Comparison of ENCODE assay signal across 25 mouse cellular contexts in genomic region chr2:146985807-146986206, GRCm38 (mm10). TPM values are rescaled to one million over a fixed set of nuclear protein-coding genes. Genes with fewer than 3 reads are reported as not detected.
DNase-seq lines count a peak whose midpoint lies in the region; ATAC-seq lines count a peak whose summit lies in the region.
"Had no signal": no experiment of that assay in that cellular context is flagged by ENCODE, and none has a peak within 500 bp of the region (broad histone marks: within the 10 kb centered on the region; RNA-seq: fewer than 3 reads in every experiment).

No protein-coding gene starts in this region.

- intact Hi-C loops in heart, postnatal 25 days (cut with DNase I) = no loop called here

- no peaks in the 10 kb centered on the region for H3K27me3 ChIP-seq in heart, embryonic 11.5 days (ENCODE audit: control insufficient read depth, insufficient read depth, low read length)
- no peaks in the 10 kb centered on the region for H3K27me3 ChIP-seq in heart, embryonic 15.5 days
- H3K27me3 ChIP-seq: forebrain, embryonic 13.5 days; hindbrain, embryonic 13.5 days; intestine, embryonic 15.5 days; kidney, embryonic 15.5 days had no signal

- H3K9me3 ChIP-seq in heart, embryonic 11.5 days (replicated peaks; ENCODE audit: control insufficient read depth, low read length) = no peaks in the 10 kb centered on the region
- no peaks in the 10 kb centered on the region for H3K9me3 ChIP-seq in heart, embryonic 15.5 days (replicated peaks)
- H3K9me3 ChIP-seq: forebrain, embryonic 10.5 days; forebrain, embryonic 13.5 days; hindbrain, embryonic 10.5 days; hindbrain, embryonic 13.5 days; intestine, embryonic 15.5 days; kidney, embryonic 15.5 days had no signal

- H3K36me3 ChIP-seq in heart, embryonic 11.5 days (ENCODE audit: control insufficient read depth, insufficient read depth, low read length) = no peaks in the 10 kb centered on the region
- no peaks in the 10 kb centered on the region for H3K36me3 ChIP-seq in heart, embryonic 15.5 days
- H3K36me3 ChIP-seq: forebrain, embryonic 10.5 days; hindbrain, embryonic 10.5 days; hindbrain, embryonic 13.5 days; intestine, embryonic 15.5 days; kidney, embryonic 15.5 days had no signal

- H3K4me3 ChIP-seq in heart, embryonic 11.5 days (ENCODE audit: low read depth, low read length) = no peak overlapping the region
- H3K4me3 ChIP-seq in heart, embryonic 15.5 days = no peak overlapping the region
- H3K4me3 ChIP-seq: forebrain, embryonic 10.5 days; forebrain, embryonic 13.5 days; hindbrain, embryonic 10.5 days; hindbrain, embryonic 13.5 days; intestine, embryonic 15.5 days; kidney, embryonic 15.5 days had no signal

- H3K27ac ChIP-seq in heart, embryonic 11.5 days (ENCODE audit: low read depth, low read length) = no peak overlapping the region
- peak overlapping the region; percentile 49; the same call in 1 of the 2 replicates for H3K27ac ChIP-seq in heart, embryonic 15.5 days
- H3K27ac ChIP-seq: forebrain, embryonic 10.5 days; forebrain, embryonic 13.5 days; hindbrain, embryonic 10.5 days; hindbrain, embryonic 13.5 days; intestine, embryonic 15.5 days; kidney, embryonic 15.5 days had no signal

- no peak overlapping the region for H3K4me2 ChIP-seq in heart, embryonic 11.5 days
- no peak overlapping the region for H3K4me2 ChIP-seq in heart, embryonic 15.5 days
- H3K4me2 ChIP-seq: forebrain, embryonic 13.5 days; hindbrain, embryonic 13.5 days; intestine, embryonic 15.5 days; kidney, embryonic 15.5 days had no signal

- H3K9ac ChIP-seq in heart, embryonic 11.5 days (ENCODE audit: low read depth, low read length) = no peak overlapping the region
- H3K9ac ChIP-seq in heart, embryonic 15.5 days = no peak overlapping the region
- H3K9ac ChIP-seq: forebrain, embryonic 13.5 days; hindbrain, embryonic 13.5 days; intestine, embryonic 15.5 days; kidney, embryonic 15.5 days had no signal

- peak; percentile 57 for ATAC-seq in heart, embryonic 11.5 days (replicated peaks; ENCODE audit: insufficient number of reproducible peaks, low FRiP score, low TSS enrichment)
- no peak for ATAC-seq in heart, embryonic 15.5 days (replicated peaks; ENCODE audit: insufficient number of reproducible peaks, insufficient read depth, low FRiP score, low read depth)
- ATAC-seq: activated CD4-positive, CD25-positive, alpha-beta regulatory T cell, adult 4 months; CD4-positive, CD25-positive, alpha-beta regulatory T cell, adult 4 months; forebrain, embryonic 13.5 days; forebrain, embryonic 16.5 days; hindbrain, embryonic 16.5 days; intestine, embryonic 15.5 days had no signal

- 22% methylated on average over 1 of the region's 1 CpGs for WGBS in heart, embryonic 11.5 days (ENCODE audit: insufficient replicate concordance)
- 28% methylated on average over 1 of the region's 1 CpGs for WGBS in heart, embryonic 15.5 days

- H3K4me1 ChIP-seq in heart, embryonic 11.5 days (ENCODE audit: control insufficient read depth, insufficient read depth, low read length) = peaks cover 5% of the 10 kb centered on the region; the same call in 1 of the 2 replicates
- peaks cover 14% of the 10 kb centered on the region for H3K4me1 ChIP-seq in heart, embryonic 15.5 days (replicated peaks)
- H3K4me1 ChIP-seq: hindbrain, embryonic 10.5 days; hindbrain, embryonic 13.5 days; intestine, embryonic 15.5 days; kidney, embryonic 15.5 days had no signal

- peak; percentile 23 for DNase-seq in adrenal gland, adult 2 months
- no peak for DNase-seq in adrenal gland, postnatal 36 days
- DNase-seq in heart, postnatal 25 days (ENCODE audit: low spot score) = no peak
- DNase-seq in heart, adult 9 months (ENCODE audit: low spot score in 2 of 2) = no peak
- DNase-seq in Muller cell, postnatal 12 days (ENCODE audit: inconsistent ontology term) = peak; percentile 20
- DNase-seq: adrenal gland, postnatal 25 days; cerebellum, adult 18-20 months; cerebellum, adult 9-10 months; cerebellum, postnatal 14 days; gastrocnemius, postnatal 10 days; gastrocnemius, postnatal 36 days; kidney, adult 11 months; kidney, adult 8-10 months had no signal

RNA-seq across cellular contexts. Expression of gene Xrn2, which starts 27.0 kb away (rescaled TPM):
- total RNA-seq in adrenal gland, adult 2 months (2021) = 10 to 100 TPM; 50.5 to 53.9 TPM
- 6.6 and 7.8 TPM in 2 replicates for polyA plus RNA-seq in adrenal gland, adult 2 months (2012; rRNA removed)
- 10 to 100 TPM; 44.9 to 62.9 TPM for total RNA-seq in adrenal gland, postnatal 36 days (2021)
- polyA plus RNA-seq in heart, embryonic 11.5 days (2014; fragmentation: Nextera tagmentation; extraction: Ambion mirVana) = 70.3 and 71.7 TPM in 2 replicates
- 10 to 100 TPM; 21.7 to 21.8 TPM for total RNA-seq in heart, postnatal 25 days (2021)
- polyA plus RNA-seq in heart, embryonic 15.5 days (2015; fragmentation: Nextera tagmentation; extraction: Ambion mirVana) = 40.4 and 43.5 TPM in 2 replicates

Comparison
In these comparisons a context has a peak if more than half of its experiments do, and no peak if none do; other contexts are left out.
1. DNase-seq: peak in adrenal gland, adult 2 months (single experiment) and Muller cell, postnatal 12 days (single experiment); none in adrenal gland, postnatal 36 days (0 of 2), heart, postnatal 25 days (single experiment) and heart, adult 9 months (0 of 2).